Mouse (Mus musculus): ENCODE measurements around the gene Tatdn2.

- TF ChIP-seq CTCF (IDR thresholded peaks at IDR 0.05; ENCODE audit: control insufficient read depth, insufficient read depth, low read length) (no peak), POLR2A (IDR thresholded peaks at IDR 0.05; ENCODE audit: borderline replicate concordance, control insufficient read depth, low read depth, low read length) (no peak)
Measured at GRCm38 (mm10) chr6:113728181-113728580, 31.3 kb downstream of the Tatdn2 start.
